Mouse (Mus musculus): Measurements from ENCODE around the gene Chit1.

The Chit1 gene

GRCm38 (mm10) chr1:134188989-134189729 is 78.1 kb downstream of the Chit1 start:
- DNase-seq (ENCODE audit: low spot score): no peak

GRCm38 (mm10) chr1:134191192-134191591 is 80.2 kb downstream of the Chit1 start:
- no peak for DNase-seq (ENCODE audit: low spot score)

GRCm38 (mm10) chr1:134192024-134192423 is 81.0 kb downstream of the Chit1 start:
- DNase-seq (ENCODE audit: low spot score): no peak

- DNase-seq (ENCODE audit: low spot score): no peak
These were observed 82.1 kb downstream of the Chit1 start, which contains the start of gene Mybph for GRCm38 (mm10) chr1:134193126-134193525. Gene Mybph (plus strand): TSS chr1:134193448.

- DNase-seq (ENCODE audit: low spot score): no peak
These were observed 82.7 kb downstream of the Chit1 start for GRCm38 (mm10) chr1:134193674-134194197.

GRCm38 (mm10) chr1:134194298-134195022 is 83.4 kb downstream of the Chit1 start:
- no peak for DNase-seq (ENCODE audit: low spot score)

- no peak for DNase-seq (ENCODE audit: low spot score)
These were observed 84.1 kb downstream of the Chit1 start for GRCm38 (mm10) chr1:134195117-134195516.

GRCm38 (mm10) chr1:134195571-134195970 is 84.5 kb downstream of the Chit1 start:
- peak; percentile 33 for DNase-seq (ENCODE audit: low spot score)

- DNase-seq (ENCODE audit: low spot score): peak; percentile 53
These were observed 84.9 kb downstream of the Chit1 start for GRCm38 (mm10) chr1:134195979-134196378.

GRCm38 (mm10) chr1:134196386-134196785 is 85.3 kb downstream of the Chit1 start:
- peak; percentile 66 for DNase-seq (ENCODE audit: low spot score)

- DNase-seq (ENCODE audit: low spot score): no peak
These were observed 86.4 kb downstream of the Chit1 start for GRCm38 (mm10) chr1:134197325-134197982.

- DNase-seq (ENCODE audit: low spot score): no peak
These were observed 87.4 kb downstream of the Chit1 start for GRCm38 (mm10) chr1:134198197-134198995.

GRCm38 (mm10) chr1:134200481-134200880 is 89.4 kb downstream of the Chit1 start:
- DNase-seq (ENCODE audit: low spot score): no peak

Data from testis, postnatal 14 days (tissue).